Mouse (Mus musculus) megakaryocyte progenitor cell, adult 5-6 weeks (primary cell): ENCODE data around the gene S100a3. TPM values are rescaled to one million over a fixed set of nuclear protein-coding genes. Genes with fewer than 3 reads are reported as not detected.

ENCODE experiments used
- ATAC-seq: replicated peaks from 2 replicates; pipeline ENCODE4 v1.8.0; 2016; ENCODE audit warnings: mild to moderate bottlenecking, moderate TSS enrichment, inconsistent platforms; ENCODE audit not compliant: poor library complexity
- total RNA-seq, 2 experiments: library from RNA; stranded (forward) in 1 of 2; stranded (reverse) in 1 of 2; fragments of 157-497, 149-512 nt in 1 of 2; fragments of 200-1000 nt in 1 of 2; gene quantifications; 2 replicates each; pipeline versions ENCODE4 v1.2.3 to v1.2.4; 2015 to 2017

The S100a3 gene
- total RNA-seq, 2 experiments from 2014 or later = not detected

GRCm38 (mm10) chr3:90555954-90556353, 4.4 kb upstream of the S100a3 start:
- no peak for ATAC-seq

GRCm38 (mm10) chr3:90574691-90575090, 14.3 kb downstream of the S100a3 start:
- no peak for ATAC-seq

DNA sequence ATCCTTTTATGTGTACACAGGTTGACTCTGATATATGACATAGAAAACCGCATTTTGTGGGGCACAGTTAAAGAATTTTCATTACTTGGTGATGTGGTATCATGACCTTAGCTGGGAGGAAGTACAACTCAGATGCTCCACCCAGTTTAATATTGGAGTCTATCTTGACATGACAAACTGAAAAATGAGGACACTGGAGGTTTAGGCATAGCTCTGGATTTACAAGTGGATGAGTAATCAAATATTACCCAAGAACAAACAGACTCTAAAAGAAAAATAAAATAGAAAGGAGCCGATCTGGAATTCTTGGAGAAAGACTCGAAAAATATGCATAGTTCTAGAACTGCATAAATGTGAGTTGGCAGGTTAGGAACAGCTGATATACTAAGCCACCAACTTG, 14.9 kb downstream of the S100a3 start:
- no peak for ATAC-seq

GRCm38 (mm10) chr3:90576351-90577001, 16.1 kb downstream of the S100a3 start:
- no peak for ATAC-seq

DNA sequence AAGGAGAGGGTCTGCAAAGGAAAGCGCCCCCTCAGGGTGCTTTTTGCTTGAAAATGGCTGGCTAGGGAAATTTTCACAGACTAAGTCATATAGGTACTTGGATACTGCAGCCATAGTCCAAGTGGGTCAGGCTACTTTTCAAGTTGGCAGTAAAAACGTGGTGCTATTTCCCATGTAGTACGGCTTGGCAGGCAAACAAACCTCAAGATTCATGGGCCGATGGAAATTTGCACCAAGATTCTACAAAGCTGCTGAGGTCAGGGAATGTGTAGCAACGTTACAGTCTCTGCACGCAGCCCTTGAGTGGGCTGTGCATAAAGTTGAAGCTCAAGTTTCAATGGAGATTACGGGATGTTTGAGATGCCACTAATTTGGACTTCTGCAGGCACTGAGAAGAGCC, 19.1 kb downstream of the S100a3 start:
- no peak for ATAC-seq

GRCm38 (mm10) chr3:90581141-90581540, 20.8 kb downstream of the S100a3 start:
- no peak for ATAC-seq

- ATAC-seq = no peak
Measured at GRCm38 (mm10) chr3:90582156-90582555, 21.8 kb downstream of the S100a3 start.

GRCm38 (mm10) chr3:90582556-90582955, 22.2 kb downstream of the S100a3 start:
- ATAC-seq = no peak

DNA sequence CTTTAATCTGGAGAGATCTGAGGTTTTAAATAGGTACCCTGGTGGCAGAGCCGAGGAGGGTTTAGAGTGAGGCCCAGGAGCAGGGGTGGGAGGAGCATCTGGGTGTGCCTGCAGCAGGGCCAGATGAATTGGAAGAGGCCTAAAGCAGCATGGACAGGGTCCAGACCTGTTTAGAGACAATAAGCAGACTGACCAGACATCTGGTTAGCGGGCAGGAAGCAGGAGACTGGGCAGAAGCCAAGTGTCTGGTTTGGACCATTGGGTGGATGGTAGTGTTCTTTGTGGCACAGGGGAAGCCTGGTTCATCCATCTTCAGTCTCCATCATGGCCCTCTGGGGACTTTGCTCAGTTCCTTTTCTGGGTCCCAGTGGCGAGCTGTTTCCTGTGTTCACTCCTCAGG, 23.5 kb downstream of the S100a3 start:
- ATAC-seq = no peak

DNA sequence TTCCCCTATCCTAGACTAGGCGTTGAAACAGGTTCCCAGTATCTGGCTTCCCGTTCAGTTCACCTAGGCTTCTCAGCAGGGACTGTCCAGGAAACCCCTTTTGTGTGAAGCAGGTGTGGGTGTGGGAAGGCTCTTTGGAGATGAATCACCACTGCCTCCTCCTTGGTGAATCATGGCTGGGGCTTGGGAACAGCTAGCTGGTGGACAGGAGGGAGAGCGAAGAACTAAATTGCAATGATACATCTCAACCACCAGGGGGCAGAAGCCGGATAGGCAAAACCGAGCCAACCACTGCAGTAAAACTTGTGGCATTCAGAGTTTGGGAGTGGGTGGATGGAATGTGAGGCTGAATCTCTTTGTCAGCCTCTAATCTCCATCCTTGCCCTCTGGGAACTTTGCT, 25.2 kb downstream of the S100a3 start:
- peak; percentile 53 for ATAC-seq

DNA sequence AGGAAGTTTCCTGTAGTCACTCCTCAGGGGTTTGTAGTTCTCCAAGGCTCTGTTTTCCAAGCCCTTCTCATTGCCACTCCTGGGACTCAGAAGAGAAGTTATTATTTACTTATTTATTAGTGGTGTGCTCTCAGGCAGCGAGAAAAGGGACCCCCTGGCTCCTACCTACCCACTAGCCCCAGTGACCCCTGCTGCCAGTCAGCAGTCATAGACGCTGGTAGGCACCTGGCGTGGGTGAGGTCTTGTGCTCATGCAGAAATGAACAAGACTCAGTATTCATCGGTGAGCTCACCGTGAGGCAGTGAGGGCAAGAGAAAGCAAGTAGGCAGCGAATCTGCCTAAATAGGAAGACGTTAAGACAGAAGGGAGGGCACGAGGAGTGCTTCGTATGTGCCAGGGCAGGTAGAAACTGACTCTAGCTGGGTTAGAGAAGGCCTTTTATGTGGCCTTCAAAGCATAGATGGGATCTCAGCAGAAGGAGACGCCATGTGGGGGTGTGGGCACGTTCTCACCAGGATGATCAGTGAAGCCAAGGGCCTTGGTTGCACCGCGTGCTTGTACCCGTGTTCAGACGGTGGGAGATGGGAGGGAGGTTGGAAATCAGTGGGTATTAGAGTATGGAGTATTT, 25.8 kb downstream of the S100a3 start:
- ATAC-seq = no peak

DNA sequence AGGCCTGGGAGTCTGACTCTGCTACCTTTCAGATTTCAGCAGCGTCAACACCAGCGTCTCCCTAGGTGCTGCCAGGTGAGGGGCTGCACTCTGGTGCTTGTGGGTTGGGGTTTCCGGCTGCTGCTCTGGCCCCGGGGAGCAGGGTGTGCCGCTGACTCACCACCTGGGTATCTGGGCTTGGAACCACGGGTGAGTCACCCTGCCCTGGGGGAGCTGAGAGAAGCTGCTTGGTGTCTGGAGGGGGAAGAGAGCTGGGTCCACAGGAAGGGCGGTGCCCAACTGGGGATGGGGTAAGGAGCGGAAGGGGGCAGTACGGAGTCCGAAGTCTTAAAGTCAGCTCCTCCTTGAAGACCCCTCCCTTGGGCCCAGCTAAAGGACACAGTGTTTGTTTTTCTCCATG, 26.5 kb downstream of the S100a3 start:
- peak; percentile 81 for ATAC-seq

GRCm38 (mm10) chr3:90587361-90588101, 27.2 kb downstream of the S100a3 start:
- ATAC-seq = peak; percentile 8

GRCm38 (mm10) chr3:90589390-90589789, 29.0 kb downstream of the S100a3 start:
- peak; percentile 60 for ATAC-seq

DNA sequence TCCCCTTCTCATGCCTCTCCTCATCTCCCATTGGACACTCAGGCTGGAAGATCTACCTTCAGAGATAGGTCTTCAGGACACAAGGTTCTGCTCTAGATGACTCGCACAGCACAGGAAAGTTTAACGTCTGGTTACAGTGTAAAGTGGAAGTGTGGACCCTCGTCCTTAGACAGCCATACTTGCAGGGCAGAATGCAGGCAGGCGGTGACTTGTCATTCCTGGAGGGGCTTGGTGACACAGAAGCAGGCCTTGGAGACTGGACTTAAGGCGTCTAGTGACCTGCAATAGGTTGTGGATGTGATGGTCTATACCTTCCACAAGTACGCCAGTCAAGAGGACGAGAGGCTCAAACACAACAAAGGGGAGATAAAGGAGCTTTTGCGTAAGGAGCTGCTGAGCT, 29.6 kb downstream of the S100a3 start, which contains the start of gene S100a2:
Gene S100a2, plus strand, starts transcription at position 301 of the 400 bp plus-strand sequence.
- no peak for ATAC-seq

- ATAC-seq = 0 out of 2 replicates have a peak, but pooled peaks have one; percentile 21
Measured at GRCm38 (mm10) chr3:90594466-90594865, 34.1 kb downstream of the S100a3 start.

- no peak for ATAC-seq
Measured at GRCm38 (mm10) chr3:90595556-90595955, 35.2 kb downstream of the S100a3 start.

GRCm38 (mm10) chr3:90596810-90597209, 36.4 kb downstream of the S100a3 start:
- ATAC-seq = no peak

- ATAC-seq = no peak
Measured at GRCm38 (mm10) chr3:90597736-90598135, 37.4 kb downstream of the S100a3 start.

DNA sequence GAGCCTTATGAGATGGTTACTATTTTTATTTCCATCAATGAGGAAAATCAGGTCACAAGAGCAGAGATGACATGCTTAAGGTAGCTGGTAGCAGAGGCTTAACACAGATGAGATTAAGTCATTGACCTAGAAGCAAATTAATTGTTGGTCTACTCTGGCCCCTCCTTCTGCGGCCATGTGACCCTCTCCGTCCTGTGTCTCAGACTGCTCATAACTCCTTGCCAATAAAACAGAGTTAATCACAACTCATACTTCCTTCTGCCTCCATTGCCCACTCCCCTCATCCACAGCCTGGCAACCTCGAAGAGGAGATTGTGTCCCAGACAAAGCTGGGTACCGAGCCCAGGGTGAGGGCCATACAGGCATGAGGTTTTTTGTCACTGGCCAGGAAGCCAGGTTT, 37.8 kb downstream of the S100a3 start:
- ATAC-seq = no peak

DNA sequence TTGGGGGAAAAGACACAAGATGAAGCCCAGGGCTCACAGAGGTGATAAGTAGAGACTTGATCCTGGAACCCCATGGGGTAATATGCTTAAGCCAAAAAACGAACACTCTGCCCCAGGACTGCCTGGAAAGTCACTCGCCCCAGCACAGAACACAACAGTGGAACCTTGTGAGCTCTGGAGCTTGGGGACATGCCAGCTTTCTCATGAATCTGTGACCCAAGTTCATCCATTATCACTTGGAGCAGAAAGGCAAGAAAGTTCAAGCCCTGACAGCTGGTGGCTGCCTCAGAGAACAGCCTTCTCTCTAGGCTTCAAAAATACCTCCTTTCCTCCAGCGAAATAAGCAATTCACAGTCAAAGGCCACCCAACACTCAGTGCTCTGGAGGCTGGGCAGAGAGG, 39.0 kb downstream of the S100a3 start:
- no peak for ATAC-seq

- ATAC-seq = no peak
Measured at GRCm38 (mm10) chr3:90600036-90600435, 39.7 kb downstream of the S100a3 start.
